Mouse (Mus musculus) midbrain, postnatal 0 days (tissue): ENCODE measurements at regions not wholly inside any gene's neighbourhood (a gene's known extent, or its start where the extent isn't known, plus 50 kb on each side); places are given as distances from the start of the nearest gene placed in this dataset.

Source experiments
- ATAC-seq: fragments of 200-750 bp; cut with Nextera tagmentation; 2 replicates; pipeline ENCODE4 v1.8.0; 2017; ENCODE audit warnings: moderate number of reproducible peaks, mild to moderate bottlenecking, moderate TSS enrichment, moderate library complexity; ENCODE audit not compliant: low FRiP score
- DNase-seq: peaks from one replicate; pipeline ENCODE4 v3.0.0-alpha.2; 2015; ENCODE audit warnings: low spot score
- H3K27ac ChIP-seq: fragments of 300-500 bp; sonication (generic); 2 replicates; pipeline ENCODE4 v1.5.1; 2014; ENCODE audit warnings: low read depth, mild to moderate bottlenecking, low read length, mixed read lengths
- H3K27me3 ChIP-seq: fragments of 300-500 bp; sonication (generic); 2 replicates; pipeline ENCODE4 v1.6.1; 2014; ENCODE audit warnings: low read length, control low read depth, mixed read lengths; ENCODE audit not compliant: insufficient read depth
- H3K36me3 ChIP-seq: fragments of 300-500 bp; sonication (generic); 2 replicates; pipeline ENCODE4 v1.6.1; 2014; ENCODE audit warnings: low read length, control low read depth, mixed read lengths; ENCODE audit not compliant: insufficient read depth
- H3K4me1 ChIP-seq: fragments of 300-500 bp; sonication (generic); 2 replicates; pipeline ENCODE4 v1.6.1; 2014; ENCODE audit warnings: mild to moderate bottlenecking, control low read depth, antibody characterized with exemption, low read length, mixed read lengths; ENCODE audit not compliant: insufficient read depth
- H3K4me2 ChIP-seq: fragments of 300-500 bp; sonication (generic); 2 replicates; pipeline ENCODE4 v1.6.1; 2014; ENCODE audit warnings: low read depth, mild to moderate bottlenecking, low read length, mixed read lengths; ENCODE audit not compliant: poor library complexity, severe bottlenecking
- H3K4me3 ChIP-seq: fragments of 300-500 bp; sonication (generic); 2 replicates; pipeline ENCODE4 v1.5.1; 2014; ENCODE audit warnings: low read depth, mild to moderate bottlenecking, low read length, moderate library complexity
- H3K9ac ChIP-seq: fragments of 300-500 bp; sonication (generic); replicated peaks from 2 replicates; pipeline ENCODE4 v1.6.1; 2014; ENCODE audit warnings: mild to moderate bottlenecking, low read length, moderate library complexity, mixed read lengths; ENCODE audit not compliant: poor library complexity, severe bottlenecking
- H3K9me3 ChIP-seq: fragments of 300-500 bp; sonication (generic); 2 replicates; pipeline ENCODE4 v1.6.1; 2016; ENCODE audit warnings: low read length, control low read depth
- CTCF ChIP-seq: IDR thresholded peaks from 2 replicates; pipeline ENCODE4 v1.5.1; 2016; ENCODE audit warnings: antibody characterized with exemption, mild to moderate bottlenecking
- WGBS: fragments of 180-500 bp; shearing (Covaris S2); extraction: QIAGEN DNeasy Blood & Tissue Kit; methylation state at CpG from one replicate; pipeline ENCODE4 v1.1.7; 2014; 5-methylcytosine and 5-hydroxymethylcytosine counted together

DNA sequence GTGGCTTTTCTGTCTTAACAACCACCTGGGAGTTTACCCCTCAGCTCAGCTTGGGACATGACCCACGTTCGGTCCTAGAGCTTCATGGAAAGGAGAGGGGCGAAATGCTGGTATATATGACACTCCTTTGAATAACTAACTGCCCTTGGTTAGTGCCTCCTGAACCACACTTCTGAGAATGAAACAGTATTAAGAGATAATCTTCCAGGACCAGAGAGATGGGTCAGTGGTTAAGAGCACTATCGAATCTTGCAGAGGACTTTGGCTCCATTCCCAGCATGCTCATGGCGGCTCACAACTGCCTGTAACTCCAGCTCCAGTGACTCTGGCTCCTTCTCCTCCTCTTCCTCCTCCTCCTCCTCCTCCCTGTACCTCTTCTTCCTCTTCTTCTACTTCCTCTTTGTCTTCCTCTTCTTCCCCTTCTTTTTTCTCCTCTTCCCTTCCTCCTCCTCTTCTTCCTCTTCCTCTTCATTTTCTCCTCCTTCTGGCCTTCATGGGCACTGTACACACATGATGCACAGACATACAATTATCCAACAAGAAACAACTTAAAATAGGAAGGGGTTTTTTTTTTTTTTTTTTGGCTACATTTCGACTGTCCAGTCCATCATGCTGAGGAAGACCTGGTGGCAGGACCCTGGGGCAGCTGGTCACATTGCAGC, 71.0 kb upstream of the Ctnnb1 start:
- TF ChIP-seq CTCF, result no peak
- no peak overlapping the region for H3K4me3 ChIP-seq
- ATAC-seq, result no peak
- H3K9me3 ChIP-seq, result no peaks in the 10 kb centered on the region
- H3K4me1 ChIP-seq, result peaks cover under 1% of the 10 kb centered on the region; the same call in 1 of the 2 replicates
- H3K27me3 ChIP-seq, result no peaks in the 10 kb centered on the region
- no peaks in the 10 kb centered on the region for H3K36me3 ChIP-seq
- H3K4me2 ChIP-seq, result no peak overlapping the region
- H3K27ac ChIP-seq, result no peak overlapping the region
- WGBS, result 89% methylated on average over 6 of the region's 6 CpGs
- no peak for DNase-seq
- H3K9ac ChIP-seq, result no peak overlapping the region

DNA sequence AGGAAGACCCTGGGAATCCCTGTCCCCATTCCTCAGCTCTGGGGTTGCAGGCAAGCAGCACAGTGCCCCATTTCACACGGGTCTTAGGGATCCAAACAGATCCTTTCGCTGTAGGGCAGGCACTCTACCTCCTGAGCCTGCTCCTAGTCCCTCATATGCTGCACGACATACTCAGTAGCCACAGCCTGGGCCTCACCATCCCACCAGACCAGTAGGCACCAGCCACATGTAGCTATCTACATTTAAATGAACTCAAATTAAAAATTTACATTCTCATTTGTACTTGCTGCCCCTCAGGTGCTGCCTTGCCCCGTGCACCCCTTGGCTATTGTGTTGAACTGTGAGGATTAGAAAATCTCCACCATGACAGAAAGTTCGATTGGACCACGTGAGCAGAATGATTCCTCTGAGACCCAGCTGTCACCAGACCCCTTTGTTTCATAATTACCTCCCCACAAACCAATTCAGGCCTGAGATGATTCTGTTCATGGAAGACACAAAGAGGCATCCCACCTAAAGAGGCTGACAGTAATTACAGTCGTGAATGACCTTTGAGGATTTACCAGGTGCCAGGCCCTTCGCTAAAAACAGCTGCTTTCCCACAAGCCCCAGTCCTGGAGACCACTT, 67.9 kb upstream of the Ctnnb1 start:
- H3K9me3 ChIP-seq, result no peaks in the 10 kb centered on the region
- no peak for DNase-seq
- no peak overlapping the region for H3K4me2 ChIP-seq
- H3K36me3 ChIP-seq, result no peaks in the 10 kb centered on the region
- H3K27ac ChIP-seq, result no peak overlapping the region
- H3K4me1 ChIP-seq, result 0 out of 2 replicates have a peak, but pooled peaks cover 3% of the 10 kb centered on the region
- TF ChIP-seq CTCF, result no peak
- no peak for ATAC-seq
- no peak overlapping the region for H3K4me3 ChIP-seq
- no peaks in the 10 kb centered on the region for H3K27me3 ChIP-seq
- WGBS, result 34% methylated on average over 8 of the region's 8 CpGs
- H3K9ac ChIP-seq, result no peak overlapping the region

- Histone ChIP-seq H3K27ac (no peak overlapping the region), H3K36me3 (no peaks in the 10 kb centered on the region), H3K27me3 (no peaks in the 10 kb centered on the region), H3K4me2 (no peak overlapping the region), H3K9ac (no peak overlapping the region), H3K4me1 (0 out of 2 replicates have a peak, but pooled peaks cover 6% of the 10 kb centered on the region), H3K9me3 (no peaks in the 10 kb centered on the region), H3K4me3 (no peak overlapping the region)
- no peak for TF ChIP-seq CTCF
- WGBS, result 29% methylated on average over 12 of the region's 12 CpGs
- ATAC-seq (peak; percentile 31; the same call in 1 of the 2 replicates), DNase-seq (peak; percentile 53)
Measured at GRCm38 (mm10) chr9:120861788-120862345, 67.1 kb upstream of the Ctnnb1 start.

GRCm38 (mm10) chr9:120864410-120864809, 64.6 kb upstream of the Ctnnb1 start:
- Histone ChIP-seq H3K27ac (no peak overlapping the region), H3K9ac (no peak overlapping the region), H3K27me3 (no peaks in the 10 kb centered on the region), H3K4me2 (no peak overlapping the region), H3K36me3 (no peaks in the 10 kb centered on the region), H3K4me3 (no peak overlapping the region), H3K4me1 (0 out of 2 replicates have a peak, but pooled peaks cover 9% of the 10 kb centered on the region), H3K9me3 (no peaks in the 10 kb centered on the region)
- WGBS, result 72% methylated on average over 3 of the region's 3 CpGs
- no peak for DNase-seq
- TF ChIP-seq CTCF, result no peak
- no peak for ATAC-seq

DNA sequence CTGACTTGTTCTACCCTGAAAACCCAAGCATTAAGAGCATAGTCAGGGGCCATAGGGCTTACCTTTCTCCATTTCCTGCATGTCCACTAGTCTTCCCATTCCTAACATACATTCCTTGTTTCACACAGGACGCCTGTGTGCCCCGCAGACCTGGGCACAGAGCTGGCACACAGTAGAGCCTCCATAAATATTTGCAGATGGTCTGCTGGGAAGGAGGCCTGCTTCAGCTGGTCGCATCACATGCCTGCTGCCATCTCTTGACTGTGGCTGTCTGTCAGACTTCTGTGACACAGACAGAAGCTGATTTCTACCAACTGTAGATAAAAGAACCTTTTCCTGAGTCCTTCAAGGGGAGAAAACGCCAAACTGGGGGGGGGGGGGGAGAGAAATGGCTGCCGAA, 62.8 kb upstream of the Ctnnb1 start:
- H3K4me1 ChIP-seq, result peaks cover 17% of the 10 kb centered on the region; the same call in 1 of the 2 replicates
- H3K27ac ChIP-seq, result no peak overlapping the region
- no peaks in the 10 kb centered on the region for H3K36me3 ChIP-seq
- H3K27me3 ChIP-seq, result no peaks in the 10 kb centered on the region
- no peak overlapping the region for H3K9ac ChIP-seq
- H3K4me3 ChIP-seq, result no peak overlapping the region
- H3K4me2 ChIP-seq, result no peak overlapping the region
- TF ChIP-seq CTCF, result no peak
- no peaks in the 10 kb centered on the region for H3K9me3 ChIP-seq
- ATAC-seq, result no peak
- peak; percentile 58 for DNase-seq
- WGBS, result 51% methylated on average over 5 of the region's 5 CpGs

- WGBS, result 35% methylated on average over 4 of the region's 4 CpGs
- no peak overlapping the region for H3K4me3 ChIP-seq
- peak; percentile 44; the same call in 1 of the 2 replicates for ATAC-seq
- no peaks in the 10 kb centered on the region for H3K36me3 ChIP-seq
- H3K9ac ChIP-seq, result no peak overlapping the region
- H3K4me1 ChIP-seq, result peaks cover 17% of the 10 kb centered on the region; the same call in 1 of the 2 replicates
- DNase-seq, result peak; percentile 88
- H3K27ac ChIP-seq, result no peak overlapping the region
- TF ChIP-seq CTCF, result no peak
- no peaks in the 10 kb centered on the region for H3K9me3 ChIP-seq
- no peak overlapping the region for H3K4me2 ChIP-seq
- no peaks in the 10 kb centered on the region for H3K27me3 ChIP-seq
Measured at GRCm38 (mm10) chr9:120866709-120867108, 62.3 kb upstream of the Ctnnb1 start.
